Mouse (Mus musculus) cerebellum, adult 9-10 months (tissue): ENCODE measurements at regions not wholly inside any gene's neighbourhood (a gene's known extent, or its start where the extent isn't known, plus 50 kb on each side); places are given as distances from the start of the nearest gene placed in this dataset.
"Not testable (repeated sequence)": the region's sequence is repeated elsewhere in the genome, so short reads cannot be mapped to it uniquely, and the experiment has no call there.

Experiments
- DNase-seq: peaks from one replicate; pipeline ENCODE4 v3.0.0; 2022

DNA sequence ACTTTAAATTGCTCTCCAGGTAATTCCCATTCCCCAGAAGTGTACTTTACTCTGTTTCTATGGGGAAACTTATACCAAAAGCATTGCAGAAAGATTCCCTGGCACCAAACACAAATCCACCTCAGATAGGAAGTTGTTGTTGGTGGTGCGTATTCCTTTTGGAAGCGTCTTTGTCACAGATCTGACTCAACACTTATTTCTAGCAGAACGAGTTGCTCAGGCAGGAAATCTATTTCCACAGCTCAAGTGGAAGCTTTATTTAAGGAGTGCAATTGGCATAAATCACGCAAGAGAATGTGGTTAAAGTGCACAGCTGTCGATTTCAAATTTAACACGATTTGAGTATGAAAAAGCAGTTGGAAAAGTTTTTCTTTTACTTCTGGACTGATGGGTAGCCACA lies 436.9 kb upstream of the Ghitm start:
- no peak for DNase-seq

DNA sequence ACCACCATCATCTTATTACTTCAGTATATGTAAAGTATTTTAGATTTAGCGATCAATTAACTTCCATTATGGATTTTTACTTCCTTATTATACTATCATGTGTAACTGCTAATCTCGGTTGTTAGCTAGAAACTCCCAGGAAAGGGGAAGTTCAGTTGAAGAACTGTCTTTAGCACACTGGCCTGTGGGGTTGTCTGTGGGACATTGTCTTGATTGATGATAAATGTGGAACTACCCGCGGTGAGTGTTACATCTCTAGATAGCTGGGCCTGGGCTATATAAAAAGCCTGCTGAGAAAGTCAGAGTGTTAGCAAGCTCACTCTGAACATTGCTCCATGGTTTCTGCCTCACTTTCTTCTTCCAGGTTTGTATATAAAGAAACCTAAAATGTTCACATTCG lies 423.2 kb upstream of the Ghitm start:
- DNase-seq, result no peak

DNA sequence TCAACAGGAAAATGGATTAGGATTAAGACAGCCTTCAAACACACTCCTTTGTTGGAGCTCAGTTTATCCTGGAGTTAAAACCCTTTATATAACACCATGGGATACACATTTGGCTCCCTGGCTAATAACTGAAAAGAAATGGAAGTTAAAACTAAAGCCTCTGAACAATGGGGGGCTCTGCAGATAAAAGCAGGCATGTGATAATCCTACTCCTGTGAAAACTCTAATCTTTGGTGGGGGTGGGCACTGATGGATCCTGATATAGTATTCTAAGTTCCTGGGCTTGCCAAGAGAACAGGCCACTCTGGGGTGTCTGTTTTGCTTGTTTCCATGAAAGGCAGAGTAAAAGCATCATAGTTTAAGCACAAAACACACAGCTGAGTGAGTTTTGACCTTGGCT lies 388.5 kb upstream of the Ghitm start:
- no peak for DNase-seq

DNA sequence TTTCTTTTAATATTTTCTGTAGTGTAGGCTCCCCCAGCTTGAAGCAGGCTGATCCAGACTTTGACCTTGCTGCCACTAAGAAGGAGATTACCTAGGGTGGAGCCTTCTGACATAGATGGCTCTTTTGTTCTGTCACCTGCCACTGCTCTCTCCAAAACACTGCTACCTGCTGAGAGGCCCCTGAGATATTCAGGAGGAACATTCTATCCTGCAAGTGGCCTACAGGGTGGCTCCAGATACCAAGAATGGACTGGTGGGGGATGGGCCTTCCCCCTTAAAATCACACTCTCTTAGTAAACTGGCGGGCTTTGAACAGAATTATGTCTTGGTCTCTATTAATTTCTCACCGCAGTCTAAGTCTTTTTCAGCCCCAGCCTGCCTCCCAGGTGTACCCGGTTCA lies 385.6 kb upstream of the Ghitm start:
- not testable (repeated sequence) for DNase-seq

DNA sequence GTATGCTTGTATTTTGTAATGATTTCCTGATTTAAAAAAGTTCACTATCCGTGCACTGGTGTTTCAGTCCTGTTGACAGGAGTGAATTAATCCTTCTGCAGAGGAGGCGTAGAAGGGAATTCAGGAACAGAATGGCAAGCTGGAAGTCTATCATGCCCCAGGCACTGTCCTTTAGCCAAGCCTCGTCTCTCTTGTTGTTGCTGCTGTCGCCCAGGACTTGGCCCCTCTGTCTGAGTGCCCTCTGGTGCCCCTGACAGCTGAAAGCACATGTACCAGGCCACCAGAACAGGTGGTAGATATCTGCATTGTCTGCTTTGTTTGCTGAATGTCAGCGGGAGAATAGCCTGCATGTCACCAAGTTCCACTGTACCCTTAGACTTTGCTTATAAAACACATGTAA lies 370.2 kb upstream of the Ghitm start:
- DNase-seq, result no peak

DNA sequence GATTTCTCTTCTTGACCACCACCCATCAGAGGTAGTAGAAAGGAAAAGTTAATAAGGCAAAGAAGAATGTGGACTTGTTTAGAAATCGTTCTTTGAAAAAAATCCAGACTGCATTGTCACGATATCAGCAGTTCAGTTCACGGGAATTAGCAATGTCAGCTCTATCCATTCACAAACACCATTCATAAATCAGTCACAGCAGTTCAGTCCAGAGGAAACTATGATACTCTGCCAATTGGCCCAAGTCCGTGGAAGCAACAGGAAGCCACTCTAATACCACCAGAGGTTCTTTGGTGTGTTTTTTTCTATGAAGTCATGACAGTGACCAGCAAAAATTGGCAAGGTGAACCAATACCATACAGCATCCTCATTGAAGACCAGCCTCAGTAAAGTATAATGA lies 355.6 kb upstream of the Ghitm start:
- no peak for DNase-seq

DNA sequence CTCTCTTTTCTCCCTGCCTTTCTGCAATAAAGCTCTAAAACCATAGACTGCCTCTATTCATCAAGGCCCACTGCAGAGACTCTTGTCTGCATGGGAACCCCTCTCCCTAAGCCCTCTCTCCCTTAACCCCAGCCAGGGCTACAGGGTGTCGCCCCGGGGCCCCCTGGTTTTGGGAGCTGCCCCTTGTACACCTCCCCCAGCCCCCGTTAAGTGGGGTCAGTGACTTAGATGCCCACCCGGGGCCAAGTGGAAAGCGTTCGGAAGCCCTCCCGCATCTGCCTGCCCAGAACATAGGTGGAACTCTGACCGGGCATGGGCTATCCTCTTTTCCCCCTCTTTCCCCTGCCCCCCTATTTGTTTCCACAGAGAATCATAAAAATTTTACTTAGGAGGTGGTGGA lies 350.2 kb upstream of the Ghitm start:
- DNase-seq, result no peak

DNA sequence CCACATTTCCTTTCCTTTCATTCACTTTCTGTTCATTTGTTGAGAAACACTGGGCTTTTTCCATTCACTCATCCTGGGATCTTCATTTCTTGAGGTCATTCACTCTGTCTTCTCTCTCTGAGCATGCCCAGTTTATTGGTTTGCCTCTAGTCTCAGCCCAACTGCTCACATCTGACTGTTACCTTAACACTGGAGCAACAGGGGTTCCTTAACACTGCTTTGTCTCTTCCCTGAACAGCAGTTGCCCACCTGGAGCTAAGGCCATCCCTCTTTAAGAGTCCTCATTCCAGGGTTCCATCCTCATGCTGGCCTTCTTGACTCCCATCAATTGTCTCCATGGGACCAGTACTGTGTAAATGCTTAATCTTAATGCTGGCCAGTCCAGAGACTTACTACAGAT lies 342.5 kb upstream of the Ghitm start:
- DNase-seq, result no peak

DNA sequence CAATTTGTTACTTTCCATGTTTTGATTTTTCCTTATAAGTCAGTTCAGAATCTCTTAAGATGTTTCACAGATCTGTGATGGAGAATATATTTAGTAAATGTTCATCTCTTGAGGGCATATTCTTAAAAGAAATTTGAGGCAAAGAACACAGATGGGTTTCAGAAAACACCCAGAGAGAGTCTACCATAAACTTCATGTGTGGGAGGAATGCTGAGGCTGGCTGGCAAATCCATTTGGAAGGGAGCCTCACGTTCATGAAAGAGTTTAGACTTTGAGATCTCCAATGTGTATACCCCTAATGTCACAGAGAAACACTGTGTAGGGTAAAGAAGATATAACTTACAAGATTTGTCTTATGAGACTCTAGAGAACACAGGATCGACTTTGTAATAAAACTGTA lies 333.6 kb upstream of the Ghitm start:
- DNase-seq, result no peak

DNA sequence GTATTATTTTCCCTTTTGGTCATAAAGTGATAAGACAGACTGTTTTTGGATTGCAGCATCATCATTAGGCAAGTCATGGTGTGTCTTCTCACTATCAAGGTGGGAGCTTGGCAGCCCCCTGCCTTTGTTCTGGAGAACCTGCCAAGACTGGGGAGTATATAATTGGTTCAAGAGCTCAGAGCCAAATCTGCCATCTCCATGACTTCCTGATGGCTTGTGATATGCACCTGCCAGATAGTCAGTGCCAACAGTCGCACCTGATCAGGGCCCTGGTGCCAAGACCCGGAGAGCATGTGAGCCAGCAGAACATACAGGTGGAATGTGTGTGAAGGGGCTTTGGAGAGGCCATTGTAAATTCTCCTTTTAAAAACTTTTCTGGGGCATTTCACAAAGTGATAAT lies 305.8 kb upstream of the Ghitm start:
- peak; percentile 53 for DNase-seq

DNA sequence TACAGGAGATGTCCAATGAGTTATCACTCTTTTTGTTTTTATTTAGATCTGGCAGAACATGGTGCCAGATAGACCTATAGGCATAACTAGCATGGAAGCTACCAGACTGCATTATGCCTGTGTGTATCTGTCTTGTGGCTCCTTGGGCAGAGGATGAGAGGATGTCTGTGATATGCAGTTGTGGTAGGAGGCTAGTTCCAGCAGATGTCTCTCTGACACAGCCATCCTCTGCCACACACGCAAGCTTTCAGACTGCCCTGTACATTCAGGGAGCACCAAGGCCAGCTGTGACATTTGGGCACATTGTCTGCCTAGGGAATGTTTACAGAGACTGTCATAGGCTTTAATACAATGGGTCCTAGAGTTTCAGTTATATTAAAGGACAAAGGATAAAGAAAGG lies 295.6 kb upstream of the Ghitm start:
- no peak for DNase-seq

DNA sequence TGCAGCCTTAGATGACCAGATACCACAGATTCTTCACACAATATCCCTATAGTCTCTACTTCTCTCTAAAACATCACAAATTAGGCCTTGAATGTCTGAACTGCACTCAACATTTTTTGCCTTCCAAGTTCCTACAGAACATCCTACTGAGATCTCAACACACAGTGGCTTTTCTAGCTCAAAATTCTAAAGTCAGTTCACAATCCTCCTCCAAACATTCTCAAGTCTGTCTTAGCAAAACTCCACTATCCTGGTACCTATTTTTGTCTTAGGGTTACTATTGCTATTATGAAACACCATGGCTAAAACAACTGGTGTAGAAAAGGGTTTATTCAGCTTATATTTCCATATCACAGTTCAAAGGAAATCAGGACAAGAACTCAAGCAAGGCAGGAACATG lies 290.4 kb upstream of the Ghitm start:
- no peak for DNase-seq

DNA sequence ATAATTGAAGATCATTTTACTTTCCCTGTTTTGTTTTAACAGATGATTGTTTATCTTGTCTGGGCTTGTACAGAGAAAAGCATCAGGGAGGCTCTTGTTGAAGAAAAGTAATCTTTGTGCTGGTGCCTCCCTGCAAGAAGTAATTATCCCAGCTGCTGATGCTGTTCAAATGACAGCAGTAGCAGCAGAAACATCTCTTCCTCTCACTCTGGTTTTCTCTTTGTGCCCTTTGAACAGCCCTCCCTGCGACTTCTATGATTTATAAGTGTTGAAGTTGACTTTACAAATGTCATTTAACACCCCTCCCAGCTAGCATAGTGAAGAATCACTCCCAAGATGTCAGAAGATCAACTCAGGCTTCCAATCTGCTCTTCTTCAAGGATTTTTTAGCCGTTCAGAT lies 286.5 kb upstream of the Ghitm start:
- DNase-seq, result no peak

DNA sequence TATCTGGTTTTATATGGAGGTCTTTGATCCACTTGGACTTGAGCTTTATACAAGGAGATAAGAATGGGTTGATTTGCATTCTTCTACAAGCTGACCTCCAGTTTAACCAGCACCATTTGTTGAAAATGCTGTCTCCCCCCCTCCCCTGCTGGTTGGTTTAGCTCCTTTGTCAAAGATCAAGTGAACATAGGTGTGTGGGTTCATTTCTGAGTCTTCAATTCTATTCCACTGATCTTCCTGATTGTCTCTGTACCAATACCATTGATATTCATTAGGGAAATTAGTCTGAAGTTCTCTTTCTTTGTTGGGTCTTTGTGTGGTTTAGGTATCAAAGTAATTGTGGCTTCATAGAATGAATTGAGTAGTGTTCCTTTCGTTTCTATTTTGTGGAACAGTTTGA lies 277.5 kb upstream of the Ghitm start:
- not testable (repeated sequence) for DNase-seq

DNA sequence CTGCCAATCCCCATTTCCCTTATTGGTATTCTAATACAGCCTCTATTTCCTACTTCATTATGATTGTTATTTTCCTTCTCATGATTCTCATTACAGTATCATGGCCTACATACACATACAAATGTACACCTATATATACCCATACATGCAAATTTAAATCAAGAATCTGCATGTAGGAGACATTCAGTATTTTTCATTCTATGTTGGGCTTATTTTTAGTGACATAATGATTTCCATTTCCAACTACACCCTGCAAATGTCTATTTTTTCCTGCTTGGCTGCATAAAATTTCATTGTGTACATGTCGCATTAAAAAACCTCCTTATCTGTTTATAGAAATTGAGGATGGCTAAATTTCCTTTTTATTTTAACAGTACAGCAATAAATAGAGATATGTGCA lies 236.9 kb upstream of the Ghitm start:
- DNase-seq, result no peak

DNA sequence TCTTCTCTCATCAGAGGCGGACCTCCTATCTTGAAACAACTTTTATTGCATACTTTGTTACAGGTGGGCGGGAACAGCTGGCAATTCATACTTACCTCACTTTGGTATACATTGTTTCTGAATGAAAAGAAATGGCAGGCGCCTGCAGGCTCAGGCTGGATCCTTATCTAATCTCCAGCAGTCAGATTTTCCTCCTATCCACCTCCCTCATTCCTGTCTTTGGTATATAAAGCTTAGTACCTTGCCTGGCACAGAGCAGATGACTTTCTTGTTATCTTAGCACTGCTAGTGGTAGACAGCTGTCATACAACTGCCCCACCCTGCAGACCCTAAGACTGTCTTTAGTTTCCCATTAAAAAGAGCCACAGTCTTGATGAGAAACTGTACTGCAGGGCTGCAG lies 226.8 kb upstream of the Ghitm start:
- no peak for DNase-seq

DNA sequence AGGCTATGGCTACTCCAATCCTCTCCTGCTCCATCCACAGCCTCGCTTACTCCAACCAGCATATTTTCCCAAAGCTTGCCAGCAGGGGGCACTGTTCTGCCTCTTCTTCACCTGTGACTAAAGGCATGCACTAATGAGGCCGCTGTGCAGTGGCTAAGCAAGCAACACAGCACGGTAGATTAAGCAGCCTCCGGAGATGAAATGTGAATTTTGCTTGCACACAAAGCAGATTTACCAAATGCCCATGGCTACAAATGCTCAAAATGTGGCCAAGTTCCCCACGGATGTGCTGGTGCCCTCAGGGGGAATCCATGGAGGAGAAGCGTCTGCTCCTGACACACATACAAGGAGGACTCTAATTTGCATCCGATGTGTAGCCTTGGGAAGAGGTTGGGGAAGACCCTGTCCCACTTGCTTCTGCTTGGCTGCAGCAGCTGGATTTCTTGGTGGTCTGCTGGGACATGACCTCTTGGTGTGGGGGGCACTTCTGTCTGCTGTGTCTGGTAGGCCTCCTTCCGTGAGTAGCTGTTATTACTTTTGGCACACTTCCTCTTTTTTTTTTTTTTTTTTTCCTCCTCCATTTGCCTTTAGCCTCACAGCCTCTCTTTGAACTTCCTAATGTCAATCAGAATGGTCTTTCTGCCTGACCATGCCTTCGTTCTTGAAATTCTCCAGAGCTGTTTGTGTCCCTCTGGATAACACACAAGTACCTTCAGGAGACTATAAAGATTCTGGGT lies 221.1 kb upstream of the Ghitm start:
- peak; percentile 69 for DNase-seq

DNA sequence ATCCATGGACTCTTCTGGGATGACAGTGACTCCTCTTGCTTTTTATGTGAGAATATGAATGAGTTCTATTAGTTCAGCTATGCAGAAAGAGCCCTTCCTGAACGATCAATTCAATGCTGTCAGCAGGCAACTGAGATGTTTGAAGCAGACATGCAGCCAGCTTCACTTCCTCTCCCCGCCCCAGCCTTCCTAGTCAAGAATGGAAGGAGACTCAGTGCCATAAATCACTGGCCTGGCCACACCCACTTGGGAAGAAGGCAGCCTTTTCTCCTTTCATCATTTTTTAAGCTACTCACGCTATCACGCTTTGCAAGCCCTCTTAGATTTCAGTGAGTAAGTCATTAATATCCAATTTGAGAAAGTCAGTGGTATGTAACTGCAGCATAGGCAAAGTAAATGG lies 188.3 kb upstream of the Ghitm start:
- DNase-seq, result no peak

DNA sequence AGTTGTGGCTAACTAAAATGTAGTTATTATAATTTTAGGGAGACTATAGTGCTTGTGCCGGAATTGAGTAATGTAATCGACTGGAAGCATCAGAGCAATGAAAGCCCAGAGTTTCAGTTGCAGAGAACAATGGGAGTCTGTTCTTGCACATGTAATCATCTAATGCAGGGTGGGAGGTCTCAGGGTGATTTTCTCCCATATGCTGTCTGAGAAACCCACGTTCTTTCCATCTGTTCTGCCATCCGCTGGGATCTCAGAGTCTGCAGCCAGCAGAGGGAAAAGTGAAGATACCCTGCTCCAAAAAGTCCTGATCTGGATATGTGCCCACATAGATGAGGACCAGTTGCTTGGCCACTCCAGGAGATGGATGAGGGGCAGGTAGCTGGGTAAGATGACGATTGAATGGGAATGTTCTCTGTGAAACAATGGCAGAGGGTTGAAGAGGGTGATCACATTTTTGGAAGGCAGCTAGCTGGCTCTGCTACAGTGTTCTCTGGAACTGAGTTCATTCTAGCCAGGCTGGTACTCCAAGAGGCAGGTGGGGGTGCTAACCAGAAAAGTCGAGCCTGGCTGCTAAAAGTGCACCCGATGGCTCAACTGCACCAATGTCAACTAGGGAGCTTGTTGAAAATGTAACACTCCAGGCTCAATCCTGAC lies 180.3 kb upstream of the Ghitm start:
- no peak for DNase-seq

DNA sequence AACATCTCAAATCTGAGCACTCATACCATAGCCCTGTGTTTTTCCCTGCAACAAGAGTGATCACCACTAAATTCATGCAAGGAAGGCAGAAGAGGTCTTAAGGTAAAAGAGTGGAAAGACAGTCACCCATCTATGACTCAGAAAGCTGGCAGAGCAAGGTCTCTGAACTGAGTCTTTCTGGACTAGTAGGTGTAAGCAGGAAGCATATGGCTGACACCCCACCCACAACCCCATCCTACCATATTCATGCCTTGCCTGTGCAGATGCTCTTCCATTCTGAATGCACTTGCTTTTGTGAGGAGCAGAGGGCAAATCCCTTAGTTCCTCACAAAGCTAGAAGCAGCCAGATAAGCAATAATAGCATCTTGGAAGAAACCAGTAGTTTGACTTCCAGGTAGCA lies 178.8 kb upstream of the Ghitm start:
- no peak for DNase-seq

DNA sequence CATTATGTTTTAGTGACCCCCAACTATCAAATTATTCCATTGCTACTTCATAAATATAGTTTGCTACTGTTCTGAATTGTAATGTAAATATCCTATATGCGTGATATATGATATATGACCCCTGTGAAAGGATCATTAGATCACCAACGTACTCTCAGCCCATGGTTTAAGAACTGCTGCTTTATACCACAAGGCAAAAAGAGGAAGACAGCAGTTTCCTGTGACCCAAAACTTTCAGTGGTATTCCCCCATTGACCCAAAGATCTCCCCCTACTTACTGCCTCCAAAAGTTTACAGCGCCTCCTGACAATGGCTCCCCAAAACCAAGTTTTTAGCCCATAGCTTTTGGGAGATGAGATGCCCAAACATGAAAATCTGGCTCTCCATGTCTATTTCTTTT lies 177.8 kb upstream of the Ghitm start:
- no peak for DNase-seq

DNA sequence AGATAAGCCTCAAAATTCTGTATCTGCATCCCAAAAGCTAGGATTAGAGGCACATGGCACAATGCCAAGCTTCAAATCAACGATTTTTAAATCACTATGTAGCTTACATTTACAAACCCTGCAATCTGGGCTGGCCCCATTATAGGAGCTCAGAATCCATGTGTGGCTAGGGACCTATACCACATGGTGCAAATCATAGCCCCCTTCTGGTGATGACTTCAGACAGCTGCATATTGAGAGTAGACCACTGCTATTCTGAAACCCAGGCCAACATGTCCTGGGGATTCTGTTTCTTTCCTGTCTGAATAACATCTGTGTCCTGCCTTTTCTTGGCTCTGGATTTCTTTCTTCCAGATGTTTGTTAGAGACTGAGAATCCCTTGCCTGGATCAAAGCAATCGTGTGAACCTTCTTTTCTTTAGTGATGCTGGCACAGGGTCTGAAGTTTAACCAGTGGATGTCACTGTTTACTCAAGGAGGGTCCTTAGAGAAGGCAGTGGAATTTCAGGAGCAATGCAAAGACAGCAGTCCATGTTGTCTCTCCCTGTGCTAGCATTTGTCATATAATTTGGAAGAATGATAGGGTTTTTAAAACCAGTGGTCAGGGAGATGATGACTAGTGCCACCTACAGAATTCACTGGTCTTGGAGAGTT lies 171.7 kb upstream of the Ghitm start:
- DNase-seq, result no peak

DNA sequence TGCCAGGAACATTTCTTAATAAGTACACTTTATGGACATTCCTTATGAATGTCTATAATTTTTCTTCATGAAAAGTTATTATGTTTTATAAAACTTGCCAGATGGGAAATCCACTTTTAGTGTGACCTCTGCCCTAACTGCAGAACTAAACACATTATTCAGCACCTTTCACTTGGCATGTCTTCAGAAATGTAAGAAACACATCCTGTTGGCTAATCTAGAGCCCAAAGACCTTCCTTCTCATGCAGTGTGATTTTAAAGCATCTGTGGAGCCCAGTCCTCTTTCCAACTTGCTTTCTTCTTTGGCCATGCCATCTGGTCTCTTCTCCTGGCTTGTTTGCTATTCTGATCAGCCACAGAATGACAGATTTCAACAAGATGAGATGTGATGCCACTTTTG lies 163.6 kb upstream of the Ghitm start:
- no peak for DNase-seq

DNA sequence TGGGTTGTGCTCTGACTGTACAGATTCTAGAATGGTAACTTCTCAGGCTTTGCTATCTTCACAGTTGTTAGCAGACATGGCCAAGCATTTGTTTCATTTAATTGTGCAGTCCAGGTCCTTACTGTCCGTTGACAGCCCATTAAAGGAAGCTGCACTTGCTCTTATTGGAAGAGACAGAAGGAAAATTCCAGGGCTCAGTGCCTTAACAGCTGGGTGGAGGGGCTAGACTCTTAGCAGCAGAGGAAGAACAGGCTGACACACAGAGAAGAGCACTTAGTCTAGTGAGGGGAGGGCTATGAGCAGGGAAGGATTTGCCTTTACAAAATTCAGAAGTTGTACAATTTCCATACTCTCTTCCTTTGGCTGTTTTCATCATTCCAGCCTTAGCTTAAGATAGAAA lies 161.5 kb upstream of the Ghitm start:
- DNase-seq, result no peak
